Mouse (Mus musculus) C2C12 (cell line): ENCODE measurements around the gene Ankrd60.

Experiments
- CTCF ChIP-seq: IDR thresholded peaks from one replicate; pipeline ENCODE4 v1.5.1; 2011; ENCODE audit not compliant: control insufficient read depth, insufficient read depth, insufficient read length
- USF1 ChIP-seq: IDR thresholded peaks from one replicate; pipeline ENCODE4 v1.6.1; 2011; ENCODE audit warnings: low read depth, mild to moderate bottlenecking, control low read depth, moderate library complexity

- TF ChIP-seq CTCF (no peak), USF1 (no peak)
Observed at GRCm38 (mm10) chr2:173564179-173564578, 14.0 kb downstream of the Ankrd60 start.
